Mouse (Mus musculus) small intestine, adult 2 months (tissue): ENCODE data around the gene Cmpk1.

ENCODE experiments used
- CTCF ChIP-seq: fragments of 200-500 bp; IDR thresholded peaks from 2 replicates; pipeline ENCODE4 v1.5.1; 2012; ENCODE audit warnings: low read depth, mild to moderate bottlenecking, control low read depth, inconsistent platforms, low read length, moderate library complexity, mixed read lengths; ENCODE audit not compliant: insufficient replicate concordance, insufficient read length; ENCODE audit errors: extremely low read depth
- POLR2A ChIP-seq: fragments of 200-500 bp; IDR thresholded peaks from 2 replicates; pipeline ENCODE4 v1.6.1; 2012; ENCODE audit warnings: low read depth, mild to moderate bottlenecking, control low read depth, inconsistent platforms, low read length, moderate library complexity

GRCm38 (mm10) chr4:114942112-114942511 is 44.9 kb downstream of the Cmpk1 start:
- TF ChIP-seq POLR2A = no peak
- no peak for TF ChIP-seq CTCF
